Mouse (Mus musculus) thymus, postnatal 25 days (tissue): ENCODE data around the gene Enox1.

Experiments
- DNase-seq: peaks from one replicate; pipeline ENCODE4 v3.0.0; 2022

Gene Enox1

DNA sequence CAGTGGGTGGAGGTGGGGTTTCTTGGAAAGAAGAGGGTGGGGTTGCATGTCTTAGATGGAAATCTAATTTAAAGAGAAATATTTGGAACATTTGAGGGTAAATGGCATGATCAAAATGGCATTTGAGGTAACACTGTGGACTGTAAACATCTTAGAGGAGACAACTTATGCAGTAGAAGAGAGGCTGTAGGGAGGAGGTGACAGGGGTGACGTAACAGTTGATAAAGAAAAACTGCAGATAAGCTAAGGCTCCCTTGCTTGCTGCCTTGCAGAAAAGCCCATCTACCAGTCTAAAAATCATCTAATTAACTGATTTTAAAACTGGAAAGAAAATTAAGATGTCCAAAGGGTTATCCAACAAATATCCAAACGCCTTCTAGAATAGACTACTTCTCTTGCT is 123.9 kb downstream of the Enox1 start:
- no peak for DNase-seq

DNA sequence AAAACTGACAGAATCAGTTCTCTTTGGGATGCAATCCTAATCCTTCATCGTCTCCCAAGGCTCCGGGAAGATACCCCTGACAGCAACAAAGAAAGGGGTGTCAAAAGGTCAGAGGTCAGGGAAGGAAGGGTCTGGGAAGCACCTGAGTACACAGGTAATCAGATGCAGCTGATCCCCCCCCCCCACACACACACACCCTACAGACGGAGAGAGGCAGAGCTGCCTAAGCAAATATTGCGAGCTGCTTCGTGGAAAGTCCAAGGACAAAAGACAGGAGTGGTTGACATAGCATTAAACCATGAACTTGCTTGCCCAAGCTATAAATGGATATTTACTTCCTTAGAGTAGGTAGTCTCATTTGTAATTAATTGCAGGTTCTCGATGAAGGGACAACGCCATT is 124.3 kb downstream of the Enox1 start:
- no peak for DNase-seq

DNA sequence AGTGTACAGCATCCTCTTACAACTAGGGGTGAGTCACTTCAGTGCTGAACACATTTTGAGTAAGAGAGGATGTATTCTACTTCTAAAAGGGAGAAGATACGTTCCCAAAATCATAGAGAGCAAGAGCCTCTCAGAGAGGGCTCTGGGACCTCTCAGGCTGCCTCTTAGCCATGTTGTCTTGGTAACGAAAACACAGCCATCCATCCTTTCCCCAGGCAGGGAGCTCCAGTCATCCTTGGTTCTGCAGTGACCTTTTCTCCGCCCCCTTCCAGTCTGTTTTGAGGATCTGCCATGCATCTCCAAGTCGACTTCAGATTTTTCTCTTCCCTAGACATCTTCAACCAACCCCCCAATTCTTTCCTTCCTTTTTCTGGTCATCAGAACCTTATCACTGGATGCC is 127.4 kb downstream of the Enox1 start:
- DNase-seq = no peak

DNA sequence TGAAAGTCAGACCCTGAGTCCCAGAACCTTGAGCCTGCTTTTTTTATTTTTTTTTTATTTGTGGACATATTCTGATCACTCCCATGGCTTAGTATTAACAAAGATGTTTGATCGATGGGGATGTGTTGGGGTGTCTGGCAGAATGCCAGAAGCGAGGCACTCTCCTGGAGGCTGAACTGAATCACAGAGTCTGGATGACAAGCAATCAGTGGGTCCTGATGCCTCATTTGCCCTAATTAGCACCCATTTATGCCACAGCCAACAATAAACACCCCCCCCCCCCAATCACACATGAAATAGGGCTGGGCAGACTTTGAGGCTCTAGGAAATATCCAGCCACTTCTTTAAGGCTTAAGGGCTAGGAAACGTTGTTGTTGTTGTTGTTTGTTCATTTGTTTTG is 128.9 kb downstream of the Enox1 start:
- no peak for DNase-seq

DNA sequence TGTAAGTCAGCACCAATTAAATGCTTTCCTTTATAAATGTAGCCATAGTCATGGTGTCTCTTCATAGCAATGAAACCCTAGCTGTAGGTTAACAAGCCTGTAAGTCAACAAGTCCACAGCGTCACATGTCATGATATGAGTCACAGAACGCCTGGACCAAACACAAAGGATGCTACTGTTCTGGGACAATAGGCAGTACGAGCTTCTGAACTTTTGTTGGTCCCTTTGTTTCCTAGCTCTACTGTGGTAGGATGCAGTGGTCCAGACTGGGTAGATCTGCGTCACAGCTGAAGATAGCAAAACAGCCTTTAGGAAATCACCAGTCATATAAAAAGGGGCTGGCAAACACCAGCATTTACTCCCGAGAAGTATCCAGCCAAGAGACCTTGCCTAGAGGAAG is 135.2 kb downstream of the Enox1 start:
- no peak for DNase-seq

DNA sequence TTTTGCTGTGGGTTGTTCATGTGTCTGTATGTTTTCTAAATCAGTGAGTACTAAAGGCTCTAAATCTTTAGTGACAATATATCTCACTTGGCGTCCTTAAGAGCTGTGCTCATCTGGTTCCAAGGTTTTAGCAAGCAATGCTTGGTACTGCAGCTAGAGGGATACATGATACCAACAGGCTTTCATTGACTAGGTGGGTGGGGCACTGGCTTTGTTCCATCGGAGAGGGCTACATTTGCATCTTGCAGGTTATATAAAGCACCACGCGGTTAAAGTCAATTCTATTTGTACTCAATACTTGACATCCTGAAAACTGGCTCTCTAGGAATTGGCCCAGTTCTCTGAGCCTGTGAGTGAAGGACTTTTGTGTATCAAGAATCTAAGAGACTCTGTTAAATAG is 140.5 kb downstream of the Enox1 start:
- no peak for DNase-seq

DNA sequence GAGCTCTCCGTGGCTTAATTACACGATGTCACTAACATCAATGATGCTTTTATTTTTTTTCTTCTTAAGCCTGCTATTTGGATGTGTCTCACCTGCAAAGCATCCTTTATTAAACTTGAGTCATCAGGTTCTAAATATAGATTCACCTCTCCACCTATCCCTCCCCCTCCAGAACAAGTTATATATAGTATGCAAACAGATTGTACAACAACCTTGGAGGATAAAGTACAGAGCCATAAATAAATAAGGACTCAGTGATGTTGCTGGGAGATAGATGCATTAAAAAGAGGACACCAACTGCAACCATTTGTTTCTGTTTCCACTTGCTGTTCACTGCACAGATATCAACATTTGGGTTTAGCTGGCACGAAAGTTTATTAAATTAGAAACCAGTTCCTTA is 141.8 kb downstream of the Enox1 start:
- no peak for DNase-seq

DNA sequence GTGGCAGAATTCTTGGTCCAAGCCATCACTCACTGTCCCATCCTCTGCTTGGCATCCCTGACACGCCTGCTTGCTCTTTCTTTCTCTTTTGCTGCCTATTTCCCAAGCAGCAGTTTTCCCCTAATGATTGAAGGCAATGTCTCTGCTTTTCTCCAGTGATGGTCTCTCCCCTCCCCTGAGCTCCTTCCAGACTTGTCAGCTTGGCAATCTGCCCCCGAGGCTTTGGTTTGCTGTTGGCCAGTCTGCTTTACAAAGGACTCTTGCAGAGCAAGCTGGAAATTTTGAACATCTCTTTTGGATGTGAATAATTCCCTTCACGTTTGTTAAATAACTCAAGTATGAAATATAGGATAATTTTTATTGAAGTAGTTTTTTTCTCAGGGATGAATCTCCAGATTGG is 153.0 kb downstream of the Enox1 start:
- DNase-seq = no peak

DNA sequence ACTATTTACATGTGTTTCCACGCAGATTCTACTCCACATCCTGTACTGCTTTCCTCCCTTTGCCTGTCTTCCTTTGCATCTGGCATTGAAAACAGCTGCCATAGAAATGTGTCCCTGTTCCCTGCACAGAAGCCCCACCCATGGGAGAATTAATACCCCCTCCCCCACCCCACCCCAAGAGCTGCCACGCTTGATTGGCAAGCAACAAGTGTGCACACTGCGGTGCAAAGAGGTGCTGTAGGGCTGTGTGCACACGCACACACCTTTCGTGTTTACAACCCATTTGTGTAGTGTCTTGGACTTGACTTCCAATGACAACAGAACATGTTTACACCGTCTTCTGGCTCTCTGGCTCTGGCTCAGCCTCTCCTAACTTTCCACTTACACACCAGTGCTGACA is 154.9 kb downstream of the Enox1 start:
- no peak for DNase-seq

DNA sequence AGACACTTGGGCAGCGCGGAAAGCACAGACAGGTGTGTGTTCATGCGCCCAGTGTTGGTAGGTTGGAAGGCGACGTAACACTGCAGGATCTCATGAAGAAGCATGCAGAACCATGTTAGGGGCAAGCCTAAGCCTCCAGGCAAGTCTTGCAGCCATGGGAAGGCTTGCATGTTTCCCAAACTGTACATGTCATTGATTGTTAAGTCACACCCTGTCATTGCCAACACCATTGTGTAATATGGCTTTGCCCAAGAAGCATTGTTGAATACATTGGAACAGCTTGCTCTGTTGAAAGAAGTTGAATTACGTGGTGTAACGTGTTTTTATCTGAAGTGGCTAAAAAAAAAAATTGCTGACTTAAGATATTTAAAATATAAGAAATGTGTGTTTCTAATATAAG is 162.8 kb downstream of the Enox1 start:
- no peak for DNase-seq

DNA sequence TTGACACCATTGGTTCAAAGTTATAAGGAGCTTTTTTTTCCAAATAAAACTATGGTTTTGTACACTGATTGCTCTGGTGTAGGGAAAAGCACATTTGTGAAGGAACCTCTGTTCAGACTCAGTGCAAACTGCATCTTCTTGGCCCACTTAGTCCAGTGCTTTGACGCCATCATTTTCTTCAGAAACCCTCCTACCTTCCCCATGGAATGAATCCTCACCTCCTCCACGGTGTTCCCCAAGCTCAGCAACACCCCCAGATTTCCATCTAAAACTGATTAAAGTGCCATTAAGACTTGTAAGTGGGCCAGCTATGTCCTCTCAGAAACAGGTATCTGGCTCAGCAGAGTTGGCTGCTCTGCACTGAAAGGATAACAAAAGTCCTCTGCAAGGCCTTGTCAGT is 167.8 kb downstream of the Enox1 start:
- DNase-seq = no peak

DNA sequence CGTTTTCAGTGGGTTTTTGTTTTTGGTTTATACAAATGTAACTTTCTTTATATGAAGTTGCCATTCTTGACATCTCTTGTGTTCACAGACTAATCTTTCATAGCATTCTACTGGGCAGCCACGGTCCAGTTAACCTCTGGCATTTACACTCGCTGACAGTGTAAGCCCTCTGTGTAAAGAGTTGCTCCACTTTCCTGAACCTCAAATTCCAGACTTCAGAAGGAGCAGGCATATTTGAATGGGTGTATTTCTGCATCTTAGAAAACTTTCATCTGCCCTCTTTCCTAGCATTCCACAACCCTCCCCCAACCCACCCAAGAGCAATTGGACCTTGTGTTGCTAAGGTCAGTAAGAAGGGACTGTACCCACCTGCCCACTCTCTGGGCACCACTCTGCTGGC is 171.1 kb downstream of the Enox1 start:
- DNase-seq = no peak

DNA sequence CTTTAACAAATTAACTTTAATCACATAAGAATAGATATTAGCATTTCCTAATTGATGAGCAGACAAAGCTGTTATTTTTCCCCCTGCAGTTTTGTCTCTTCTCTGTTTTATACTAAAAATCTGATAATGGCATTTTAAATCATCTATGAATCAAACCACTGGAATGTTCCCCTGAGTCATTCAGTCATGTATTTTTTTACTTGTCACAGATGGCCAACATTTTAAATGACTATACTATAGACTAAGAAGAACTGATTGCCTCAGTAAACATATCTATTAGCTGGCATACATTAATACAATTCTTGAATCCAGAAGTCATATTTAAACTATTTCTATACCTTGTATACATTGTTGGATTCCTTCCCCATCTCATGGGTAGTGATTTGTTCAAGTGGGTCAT is 173.2 kb downstream of the Enox1 start:
- DNase-seq = no peak

DNA sequence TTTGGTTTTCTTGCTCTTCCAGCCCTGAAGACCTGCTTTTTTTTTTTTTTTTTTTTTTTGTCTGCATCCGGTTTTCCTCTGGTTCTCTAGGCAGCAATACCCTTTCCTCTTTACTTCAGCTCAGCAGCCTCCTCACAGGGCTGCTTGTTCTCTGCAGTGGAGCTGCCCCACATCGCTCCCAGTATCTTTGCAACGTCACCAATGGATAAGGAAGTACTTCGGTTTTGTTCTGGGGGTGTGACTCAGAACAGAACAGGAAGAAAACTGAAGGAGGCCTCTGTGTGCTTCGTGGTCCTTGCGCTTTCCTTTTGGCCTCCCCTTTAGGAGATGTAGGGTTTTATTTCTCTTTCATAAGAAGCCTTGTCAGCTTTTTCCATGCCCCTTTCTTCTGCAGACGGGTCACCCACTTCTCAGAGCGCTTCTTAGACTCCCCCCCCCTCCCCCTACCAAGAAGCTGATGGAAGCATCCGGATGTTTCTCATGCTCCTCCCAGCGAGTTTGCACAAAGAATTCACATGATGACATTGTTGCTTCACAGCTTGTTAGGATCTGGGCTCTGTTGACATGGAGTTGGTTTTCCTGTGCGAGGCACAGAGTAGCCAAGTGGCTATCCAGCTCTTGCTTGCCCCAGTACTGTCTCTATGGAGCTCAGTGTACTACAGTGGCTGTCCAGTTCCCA is 187.2 kb downstream of the Enox1 start:
- no peak for DNase-seq

DNA sequence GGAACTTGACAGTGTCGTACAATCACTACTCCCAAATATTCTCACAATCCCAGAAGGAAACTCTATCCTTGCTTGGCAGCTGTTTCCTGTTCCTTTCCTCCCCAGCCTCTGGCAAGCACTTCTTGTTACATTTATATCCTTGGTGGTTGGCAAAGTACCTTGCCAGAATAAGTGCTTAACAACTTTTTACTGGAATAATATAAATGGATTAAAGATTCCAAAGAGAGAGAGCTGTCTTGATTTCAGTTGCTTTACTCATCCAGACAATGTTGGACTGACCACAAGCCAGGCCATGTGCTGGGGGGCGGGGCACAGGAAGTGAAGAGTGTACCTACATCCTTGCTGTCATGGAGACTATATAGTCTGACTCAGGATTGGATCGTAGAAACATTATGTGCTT is 189.7 kb downstream of the Enox1 start:
- DNase-seq = no peak

DNA sequence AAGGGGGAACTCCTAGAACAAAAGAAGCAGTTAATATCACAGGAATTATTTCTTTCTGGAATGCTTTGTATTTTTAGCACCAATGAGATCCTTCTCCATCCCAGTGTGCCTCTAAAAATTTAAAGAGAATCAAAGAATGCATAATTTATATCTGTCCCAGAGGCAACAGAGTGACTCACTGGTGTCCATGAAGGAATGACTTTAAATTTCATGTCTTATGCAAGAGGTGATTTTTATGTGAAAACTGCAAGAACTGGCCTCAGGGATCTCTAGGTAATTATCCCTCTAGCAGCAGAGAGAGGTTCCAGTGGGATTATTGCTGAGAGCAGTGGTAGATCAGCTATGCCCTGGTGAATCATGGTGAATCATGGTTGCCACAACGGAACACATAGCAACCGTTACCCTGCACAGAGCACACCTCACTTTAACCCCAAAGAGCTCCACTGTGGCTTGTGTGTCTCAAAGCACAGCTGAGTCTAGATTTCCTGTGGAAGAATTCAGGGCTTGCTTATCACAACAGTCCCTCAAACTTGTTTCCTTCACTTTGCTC is 195.3 kb downstream of the Enox1 start:
- no peak for DNase-seq

DNA sequence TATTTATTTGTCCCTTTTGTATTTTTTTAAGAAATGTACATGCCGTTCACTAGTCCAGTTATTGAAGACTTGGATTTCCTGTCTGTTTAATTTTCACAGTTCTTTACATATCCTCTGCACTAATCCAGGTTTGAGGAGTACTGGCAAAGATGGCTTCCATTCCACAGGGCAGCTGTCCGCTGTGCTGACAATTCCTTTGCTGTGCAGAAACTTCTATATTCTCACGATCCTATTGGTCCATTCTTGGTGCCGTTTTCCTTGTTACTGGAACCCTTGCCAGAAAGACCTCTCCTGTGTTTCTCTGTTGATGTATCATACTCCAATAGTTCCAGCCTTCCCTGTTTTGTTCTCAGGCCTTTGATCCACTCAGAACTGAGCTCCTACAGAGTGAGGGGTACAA is 206.1 kb downstream of the Enox1 start:
- DNase-seq = no peak

DNA sequence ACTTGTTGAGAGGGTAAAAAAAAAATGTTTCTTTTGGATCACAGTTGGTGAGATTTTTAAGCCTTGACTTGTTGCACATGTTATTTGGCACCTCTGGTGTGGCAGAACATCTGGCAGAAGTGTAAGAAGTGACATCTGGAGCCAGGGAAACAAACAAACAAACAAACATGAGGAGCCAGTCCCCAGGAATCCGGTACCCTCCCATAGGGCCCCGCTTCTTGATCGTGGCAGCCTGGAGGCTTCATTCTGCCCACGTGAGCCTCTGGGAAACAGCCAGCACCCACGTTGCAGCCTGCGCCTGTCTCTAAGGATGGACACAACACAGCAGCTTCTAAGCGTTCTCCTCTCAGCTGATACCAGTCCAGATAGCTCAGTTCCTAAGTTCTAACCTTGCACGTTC is 211.8 kb downstream of the Enox1 start:
- DNase-seq = no peak

DNA sequence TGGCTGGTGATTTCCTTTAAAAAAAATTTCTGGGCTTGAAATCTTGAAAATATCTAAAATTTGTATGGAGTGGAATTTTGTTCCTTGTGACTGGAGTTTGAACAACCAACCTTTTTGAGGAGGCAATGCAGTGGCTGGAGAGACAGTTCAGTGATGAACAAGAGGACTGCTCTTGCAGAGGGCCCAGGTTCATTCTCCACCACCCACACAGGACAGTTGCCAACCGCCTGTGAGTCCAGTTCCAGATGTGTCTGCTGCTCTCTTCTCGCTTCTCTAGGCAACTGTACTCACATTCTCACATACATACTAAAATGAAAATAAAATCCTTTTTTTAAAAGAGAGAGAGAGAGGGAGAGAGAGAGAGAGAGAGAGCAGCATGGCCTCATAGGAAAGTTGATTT is 212.5 kb downstream of the Enox1 start:
- no peak for DNase-seq

DNA sequence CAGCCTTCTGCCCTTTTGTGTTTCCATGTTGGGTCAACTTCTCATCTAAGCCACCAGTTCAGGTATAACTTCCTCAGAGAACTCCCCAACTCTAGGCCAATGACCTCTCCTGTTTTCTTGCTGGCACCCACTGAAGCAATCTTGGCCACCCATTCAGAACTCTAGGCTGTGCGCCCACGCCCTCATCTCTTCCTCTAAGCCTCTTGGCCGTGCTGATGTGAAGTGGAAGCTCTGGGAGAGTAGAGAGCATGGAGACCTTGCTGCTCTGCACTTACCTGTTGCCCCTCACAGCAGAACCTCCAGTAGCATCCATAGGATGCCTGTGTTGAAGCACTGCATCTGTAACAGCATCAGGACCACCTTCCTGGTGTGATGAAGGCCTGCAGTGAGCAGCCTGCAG is 214.0 kb downstream of the Enox1 start:
- no peak for DNase-seq

DNA sequence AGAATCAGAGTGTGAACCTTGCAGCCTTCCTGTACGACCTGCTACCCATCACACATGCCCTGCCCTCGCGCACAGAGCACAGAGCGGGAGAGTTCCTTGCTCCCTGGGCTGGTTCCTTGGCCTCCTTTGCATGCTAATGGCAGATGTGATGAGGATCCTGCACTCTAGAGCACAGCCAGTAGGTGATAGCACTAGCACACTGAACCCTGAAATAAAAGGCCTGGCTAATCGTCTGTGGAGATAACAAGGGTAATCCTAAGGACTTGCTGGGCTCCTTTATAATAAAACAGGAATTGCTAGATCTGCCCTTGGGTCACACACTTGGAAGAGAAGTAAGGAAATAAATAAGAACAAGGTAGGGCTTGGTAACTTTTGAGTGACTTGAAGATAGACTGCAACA is 215.4 kb downstream of the Enox1 start:
- no peak for DNase-seq

DNA sequence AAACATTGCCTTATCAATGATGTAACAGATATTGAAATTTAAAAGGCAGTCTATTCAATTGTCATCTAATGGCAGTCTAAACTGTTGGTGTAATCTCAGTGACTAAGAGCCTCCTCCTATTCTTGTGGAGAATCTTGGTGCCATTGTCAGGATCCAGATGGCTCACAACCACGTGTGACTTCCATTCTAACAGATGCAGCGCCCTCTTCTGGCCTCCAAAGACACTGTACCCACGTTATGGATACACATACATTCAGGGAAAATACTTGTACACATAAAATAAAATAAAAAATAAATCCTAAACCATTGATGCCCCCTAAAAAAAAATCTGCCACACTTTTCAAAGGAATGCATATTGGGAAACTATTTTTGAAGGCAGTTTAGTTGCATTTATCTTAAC is 216.6 kb downstream of the Enox1 start:
- DNase-seq = no peak

DNA sequence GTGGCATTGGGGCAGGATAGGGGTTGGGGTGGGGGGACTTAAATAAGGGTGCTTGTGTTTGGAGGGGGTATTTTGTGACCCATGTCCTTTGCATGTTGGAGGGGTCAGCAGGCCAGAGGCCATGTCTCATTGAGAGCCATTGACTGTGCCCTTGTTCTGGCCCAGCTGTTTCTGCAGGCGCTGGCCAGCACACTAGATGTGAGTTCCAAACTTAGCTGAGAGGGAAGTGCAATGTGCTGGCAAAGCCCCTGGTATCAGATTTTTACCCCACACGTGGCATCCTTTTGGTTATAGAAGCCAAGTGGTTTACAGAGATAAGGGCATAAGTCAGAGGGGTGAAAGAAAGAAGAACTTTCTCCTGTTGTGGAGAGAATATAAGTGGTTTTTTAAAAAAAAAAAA is 218.5 kb downstream of the Enox1 start:
- DNase-seq = no peak

DNA sequence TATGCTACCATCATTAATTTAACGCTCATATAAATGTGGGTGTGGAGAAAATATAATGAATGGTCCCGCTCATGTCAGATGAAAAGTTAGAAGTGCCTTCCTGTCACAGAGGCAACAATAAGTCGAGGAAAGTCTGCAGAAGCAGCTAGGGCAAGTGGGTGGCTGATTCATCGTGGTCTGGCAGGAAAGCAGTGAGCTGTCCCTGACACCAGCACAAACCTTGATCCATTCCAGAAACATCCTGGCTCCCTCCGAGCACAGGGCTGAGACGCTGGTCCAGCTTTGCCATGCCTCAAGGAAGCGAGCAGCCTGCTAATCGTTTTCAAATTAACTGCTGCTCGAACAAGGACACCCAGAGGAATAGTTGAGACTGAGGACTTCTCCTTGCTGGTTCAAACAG is 219.1 kb downstream of the Enox1 start:
- no peak for DNase-seq

DNA sequence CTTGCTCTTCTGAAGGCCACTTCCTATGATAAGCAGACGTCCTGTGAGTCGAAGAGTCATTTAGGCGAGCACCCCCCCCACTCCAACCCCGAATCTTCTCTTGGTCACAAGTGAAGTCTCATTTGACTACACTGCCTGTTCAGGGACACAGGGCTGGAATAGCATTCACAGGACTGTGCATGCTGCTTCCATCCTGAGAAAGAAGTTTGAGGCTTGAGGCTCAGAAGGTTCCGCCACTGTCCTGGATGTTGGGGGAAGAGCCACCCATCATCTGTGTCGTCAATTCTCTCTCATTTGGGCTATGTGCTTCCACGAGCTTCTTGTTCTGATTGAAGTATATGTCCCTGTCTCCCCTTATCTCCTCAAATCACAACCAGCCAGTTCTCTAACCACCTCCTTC is 220.2 kb downstream of the Enox1 start:
- no peak for DNase-seq

DNA sequence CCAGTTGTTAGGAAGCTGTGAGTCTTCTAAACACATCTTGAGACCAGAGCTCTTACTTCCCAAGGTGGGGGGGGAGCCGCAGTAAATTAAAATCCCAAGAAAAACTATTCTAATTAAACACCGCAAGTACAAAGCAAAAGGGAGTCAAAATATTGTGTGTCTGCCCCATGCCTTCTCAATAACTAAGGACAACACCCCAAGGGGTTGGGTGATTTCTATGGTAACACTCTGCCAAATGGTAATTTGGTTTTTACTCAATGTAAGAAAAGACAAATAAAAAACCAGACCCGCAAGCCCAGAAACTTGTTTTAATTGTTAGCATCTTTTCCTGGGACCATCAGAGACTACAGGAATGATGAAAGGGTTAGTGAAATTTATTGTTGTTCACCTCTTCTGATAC is 220.9 kb downstream of the Enox1 start:
- DNase-seq = no peak
